Mouse (Mus musculus) gonadal fat pad, adult 2 months (tissue): ENCODE measurements around the gene Cep85l. TPM values are rescaled to one million over a fixed set of nuclear protein-coding genes. Genes with fewer than 3 reads are reported as not detected.

Source experiments
- DNase-seq: peaks from one replicate; pipeline ENCODE4 v3.0.0-alpha.2; 2012; ENCODE audit warnings: low read depth
- polyA plus RNA-seq: library from polyadenylated mRNA; depleted of rRNA; stranded (reverse); fragments of >200 nt; gene quantifications from 2 replicates; pipeline ENCODE4 v1.2.3, GENCODE M21; 2012

Gene Cep85l
- polyA plus RNA-seq, 1 experiment = 5.9 TPM

DNA sequence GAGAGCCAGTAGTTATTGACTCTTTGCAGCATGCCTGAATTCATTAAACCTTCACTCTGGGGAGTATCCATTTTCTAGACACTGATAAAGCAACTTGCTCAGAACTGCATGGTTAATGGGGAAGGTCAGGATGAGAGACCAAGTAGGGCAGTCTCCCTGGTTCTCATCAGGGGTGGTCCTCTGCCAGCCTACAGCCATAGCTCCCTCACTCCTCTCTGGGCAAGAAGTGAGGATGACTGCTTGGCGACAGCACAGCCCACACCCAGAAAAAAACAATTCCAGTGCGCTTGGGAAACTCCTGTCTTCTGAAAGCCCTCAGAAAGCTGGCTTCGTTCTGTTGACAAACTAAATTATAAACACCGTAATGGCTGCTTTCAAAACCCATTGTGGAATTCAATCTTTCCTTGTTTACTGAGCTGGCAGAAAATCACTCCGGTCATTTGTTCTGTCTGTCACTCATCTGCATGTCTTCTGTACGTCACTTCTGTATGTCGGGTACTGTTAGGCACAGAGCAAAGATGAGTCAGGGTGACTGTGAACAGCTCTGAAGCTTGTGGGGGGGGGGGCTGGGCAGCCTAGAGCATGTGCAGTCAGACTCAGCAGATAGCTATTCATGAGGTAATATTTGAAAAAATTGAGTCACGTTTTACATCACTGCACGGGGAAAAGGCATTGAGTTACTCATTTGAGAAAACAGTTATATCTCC lies 15.3 kb upstream of the Cep85l start:
- no peak for DNase-seq

DNA sequence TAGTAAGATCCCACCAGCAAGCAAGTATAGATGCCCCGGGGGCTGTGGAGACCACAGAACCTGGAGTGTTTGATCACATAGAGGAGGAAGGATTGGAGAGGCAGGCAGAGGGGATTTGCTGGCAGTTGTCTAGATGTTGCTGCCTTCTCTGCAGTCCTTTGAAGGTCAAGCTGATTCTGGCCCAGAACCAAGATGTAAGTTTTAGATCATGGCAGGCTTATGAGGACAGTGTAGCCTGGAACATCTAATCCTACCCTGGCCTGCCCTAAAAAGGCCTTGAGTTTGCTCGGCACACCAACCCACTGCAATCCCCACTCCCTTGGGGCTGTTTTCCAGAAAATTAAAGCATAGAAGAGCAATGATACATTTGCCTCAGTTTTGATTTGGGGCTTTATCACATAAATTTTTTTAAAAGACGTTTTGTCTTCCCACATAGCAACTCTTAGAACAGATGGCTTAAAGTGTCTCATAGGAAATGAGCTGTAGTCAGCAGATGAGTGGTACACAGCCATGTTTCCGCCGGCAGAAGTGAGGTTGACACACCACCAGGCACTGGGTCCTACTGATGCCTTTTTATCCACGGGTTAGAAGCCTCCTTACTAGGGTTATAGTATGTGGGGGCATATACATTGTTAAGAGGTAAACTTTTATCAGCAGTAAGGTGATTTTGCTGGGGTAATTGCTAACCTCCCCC lies 8.6 kb upstream of the Cep85l start:
- DNase-seq = no peak

DNA sequence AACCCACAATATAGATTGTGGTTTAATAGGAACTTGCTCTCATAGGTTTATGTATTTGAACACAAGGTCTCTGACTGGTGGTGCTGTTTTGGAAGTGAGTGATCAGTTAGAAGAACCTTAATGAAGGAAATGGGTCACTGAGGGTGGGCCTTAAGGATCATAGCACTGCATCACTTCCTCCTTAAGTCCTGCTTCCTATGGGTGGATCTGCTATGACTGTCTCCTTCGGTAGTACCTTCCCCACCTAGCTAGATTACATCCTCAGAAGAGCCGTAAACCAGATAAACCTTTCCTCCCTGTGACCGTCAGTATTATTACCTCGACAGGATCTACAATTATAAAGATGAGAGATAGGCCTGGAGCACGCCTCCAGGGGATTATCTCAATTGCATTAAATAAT lies 5.7 kb upstream of the Cep85l start:
- DNase-seq = no peak

DNA sequence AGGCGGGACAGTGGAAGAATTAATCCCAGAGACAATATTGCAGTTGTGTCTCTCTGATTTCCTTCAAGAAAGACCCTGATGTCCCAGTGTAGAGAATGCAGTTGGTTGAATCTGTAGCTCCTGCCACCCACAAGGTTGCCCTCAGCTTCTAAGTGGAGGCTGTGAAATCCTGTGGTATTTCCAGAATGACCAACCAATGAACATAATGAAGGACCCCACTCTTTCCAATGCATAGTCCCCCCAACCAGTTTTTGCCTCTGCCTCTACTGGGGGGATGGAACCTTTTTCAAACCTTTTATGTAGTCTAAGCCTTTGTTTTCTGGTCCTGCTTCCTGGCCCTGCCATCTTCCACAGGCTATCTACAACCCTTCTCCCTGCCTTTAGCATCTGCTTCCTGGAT lies 5.1 kb upstream of the Cep85l start:
- no peak for DNase-seq

DNA sequence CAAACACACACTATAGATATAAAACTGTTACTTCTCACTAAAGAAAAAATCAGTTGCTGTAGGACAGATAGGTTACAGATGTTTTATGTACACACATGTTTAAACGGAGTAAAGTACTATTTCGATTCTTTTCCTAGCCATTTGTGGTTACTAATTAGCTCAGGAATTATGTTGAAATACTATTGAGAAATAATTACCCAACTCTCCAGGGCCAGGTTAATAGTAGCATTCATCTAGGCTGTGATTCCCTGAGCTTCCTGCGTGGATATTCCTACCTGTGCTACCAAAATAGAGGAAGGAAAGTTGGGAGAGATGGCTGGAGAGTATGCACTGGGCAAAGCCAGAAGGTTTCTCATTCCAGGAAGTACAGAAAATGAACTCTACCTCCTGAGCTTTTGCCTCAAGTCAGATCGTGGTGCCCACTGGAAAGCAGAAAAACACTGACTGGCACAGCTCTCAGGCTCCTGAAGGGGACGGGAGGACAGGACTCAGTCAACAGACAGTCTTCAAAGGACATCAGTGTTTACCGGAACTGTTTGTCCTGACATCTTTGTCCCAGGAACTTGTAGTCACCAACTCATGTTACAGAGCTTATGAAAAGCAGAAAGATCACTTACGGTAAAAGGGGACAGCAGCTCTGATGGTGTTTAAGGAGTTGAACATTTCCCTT lies 3.1 kb upstream of the Cep85l start:
- no peak for DNase-seq

DNA sequence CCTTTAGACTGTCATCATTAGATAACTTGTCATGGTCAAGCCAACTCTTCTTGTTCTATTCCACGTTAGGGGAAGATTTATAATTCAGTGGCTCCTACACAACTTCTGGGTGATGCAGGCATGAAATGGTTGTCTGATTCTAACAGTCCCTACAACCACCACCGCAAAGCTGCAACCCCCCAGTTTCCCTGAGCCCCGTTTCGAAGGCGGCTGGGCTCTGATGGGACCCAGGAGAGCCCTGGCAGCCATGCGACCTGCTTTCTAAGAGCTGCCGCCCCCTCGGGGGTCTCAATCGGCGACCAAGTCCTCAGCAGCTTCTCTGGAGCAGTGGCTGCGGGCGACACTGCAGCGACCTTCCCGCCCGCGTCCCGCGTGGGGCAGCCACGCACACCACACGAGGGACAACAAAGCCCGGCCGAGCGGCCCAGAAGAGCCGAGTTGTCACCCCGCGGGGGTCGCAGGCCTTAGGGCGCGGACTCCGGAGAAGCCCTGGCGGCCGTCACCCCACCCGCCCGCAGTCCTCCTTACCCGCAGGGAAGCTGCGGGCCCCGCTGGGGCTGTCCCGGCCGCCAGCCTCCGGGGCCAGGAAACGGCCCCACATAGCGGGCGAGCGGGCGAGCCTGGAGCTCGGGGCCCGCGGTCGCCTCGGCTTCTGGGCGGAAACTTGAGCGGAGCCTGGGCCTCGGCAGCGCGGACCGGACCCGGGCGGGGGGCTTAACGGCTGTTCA lies 602 bp downstream of the Cep85l start:
- no peak for DNase-seq

DNA sequence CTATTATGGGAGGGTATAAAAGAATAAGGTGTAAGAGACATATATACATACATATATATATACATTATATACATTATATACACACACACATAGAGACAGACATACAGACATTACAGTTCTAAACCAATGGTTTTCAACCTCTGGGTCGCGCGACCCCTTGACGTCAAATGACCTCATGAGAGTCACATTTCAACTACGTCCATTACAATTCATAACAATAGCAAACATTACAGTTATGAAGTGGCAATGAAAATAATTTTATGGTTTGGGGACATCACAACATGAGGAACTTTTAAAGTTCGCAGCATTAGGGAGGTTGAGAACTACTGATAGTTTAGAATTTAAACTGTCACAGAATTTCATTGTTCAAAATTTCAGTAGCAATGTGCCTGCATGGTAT lies 1.5 kb downstream of the Cep85l start:
- no peak for DNase-seq

DNA sequence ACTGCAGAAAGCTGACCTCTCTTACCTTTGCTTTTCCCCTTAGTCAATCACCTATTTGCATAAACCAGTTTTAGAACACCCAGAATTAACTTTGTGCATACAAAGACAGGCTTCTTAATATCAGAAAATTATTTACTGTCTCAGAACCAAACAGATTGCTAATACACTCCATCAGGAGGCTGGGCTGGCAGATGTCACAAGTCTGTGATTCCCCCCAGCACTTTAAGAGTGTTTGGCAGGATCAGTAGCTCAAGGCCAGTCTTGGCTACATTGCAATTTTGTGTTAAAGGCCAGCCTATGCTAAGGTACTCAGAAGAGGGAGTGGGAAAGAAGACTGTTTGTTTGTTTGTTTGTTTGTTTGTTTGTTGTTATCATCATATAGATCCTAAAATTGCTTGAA lies 2.7 kb downstream of the Cep85l start:
- DNase-seq = no peak

DNA sequence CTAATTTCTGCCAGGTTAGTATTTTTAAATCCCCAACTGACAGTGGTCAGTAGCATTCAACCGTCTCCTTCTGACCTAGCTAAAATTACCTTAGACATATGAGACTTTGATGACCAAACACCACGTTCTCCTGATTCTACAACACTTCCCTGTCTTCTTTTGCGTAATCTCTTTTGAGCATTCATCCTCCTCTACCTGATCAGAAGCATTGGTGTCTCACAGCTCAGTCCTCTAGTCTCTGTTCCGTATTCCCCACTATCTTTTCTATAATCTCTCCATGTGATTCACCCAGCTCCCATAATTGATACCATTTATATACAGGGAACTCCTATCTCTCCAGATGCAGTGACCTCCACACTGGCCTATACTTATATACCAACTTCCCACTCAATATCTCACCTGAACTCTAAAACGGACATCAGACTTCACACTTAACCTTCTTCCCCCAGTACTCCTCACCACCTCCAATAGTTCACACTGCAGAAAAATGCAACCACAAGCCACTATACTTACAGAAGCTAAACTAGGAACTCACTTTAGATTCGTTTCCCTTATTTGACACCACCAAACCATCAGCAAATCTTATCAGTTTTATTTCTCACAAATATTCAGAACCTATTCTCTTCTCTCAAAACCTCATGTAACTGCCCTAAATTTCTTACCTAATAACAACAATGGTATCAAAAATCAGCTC lies 5.7 kb downstream of the Cep85l start:
- DNase-seq = no peak

DNA sequence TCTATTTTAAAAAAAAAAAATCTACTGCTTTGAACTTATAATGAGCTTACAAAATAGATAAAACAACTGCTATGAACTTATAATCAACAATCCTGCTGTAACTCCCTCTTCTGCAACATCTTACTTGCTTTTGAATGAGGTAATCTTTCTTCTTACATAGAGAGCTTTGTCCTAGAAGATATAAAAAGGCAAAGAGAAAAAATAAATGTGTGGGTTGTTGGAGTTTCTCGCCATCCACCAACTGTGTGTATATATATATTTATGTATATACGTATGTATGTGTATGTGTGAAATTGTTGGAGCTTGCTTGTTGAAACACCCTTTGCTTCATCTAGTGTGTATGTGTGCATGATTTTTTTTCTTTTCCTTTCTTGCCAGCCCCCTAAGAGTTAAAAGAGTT lies 12.5 kb downstream of the Cep85l start:
- no peak for DNase-seq

DNA sequence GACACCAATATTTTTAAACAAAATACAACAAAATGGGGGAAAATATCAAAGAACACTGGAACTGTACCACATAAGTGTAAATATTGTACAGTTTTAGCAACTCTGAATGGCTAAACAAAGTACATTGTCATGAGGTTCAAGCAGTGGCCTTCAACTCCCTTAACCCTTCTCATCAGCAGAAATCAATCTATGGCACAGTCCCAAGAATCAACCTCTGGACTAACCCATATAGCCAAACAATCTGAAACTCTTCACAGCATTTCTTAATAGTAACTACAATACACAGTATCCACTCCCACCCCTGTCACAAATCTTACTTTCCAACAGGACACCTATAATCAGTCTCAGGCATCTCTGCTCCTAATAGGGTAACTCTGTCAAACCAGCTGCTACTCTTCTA lies 15.4 kb downstream of the Cep85l start:
- DNase-seq = no peak

DNA sequence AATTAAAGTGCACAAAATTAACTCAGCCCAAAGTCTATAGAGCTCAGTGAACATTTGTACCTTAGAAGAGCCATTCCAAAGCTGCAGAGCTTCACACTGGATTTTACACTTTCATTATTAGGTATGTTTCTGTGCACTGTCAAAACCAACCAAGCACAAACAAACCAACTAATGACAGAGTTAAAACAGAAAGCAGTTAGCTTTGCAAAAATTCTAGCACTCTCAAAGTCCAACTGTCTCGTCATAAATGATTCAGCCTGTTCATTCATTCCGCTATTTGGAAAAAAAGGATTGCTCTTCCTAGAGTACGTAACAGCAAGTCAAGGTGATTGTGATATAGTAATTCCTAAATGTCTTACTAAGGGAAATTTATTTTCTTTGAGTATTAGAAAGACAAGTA lies 20.7 kb downstream of the Cep85l start:
- DNase-seq = no peak

DNA sequence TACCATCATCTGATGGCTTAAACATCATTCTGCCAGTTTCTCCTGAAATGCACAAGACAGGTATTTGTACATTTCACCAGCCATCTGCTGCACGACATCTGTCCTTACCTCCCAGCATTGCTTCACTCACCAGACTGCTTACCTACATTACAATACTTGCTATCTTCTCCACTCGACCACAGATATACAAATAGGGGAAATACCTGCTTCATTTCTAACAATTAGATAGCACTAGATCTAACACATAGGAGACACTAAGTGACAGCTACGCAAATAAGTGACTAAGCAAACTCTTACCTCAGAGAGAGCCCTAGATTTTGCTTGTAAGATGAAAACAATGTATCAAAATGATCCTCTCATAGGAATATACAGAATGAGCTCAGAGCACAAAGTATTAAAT lies 26.1 kb downstream of the Cep85l start:
- no peak for DNase-seq

DNA sequence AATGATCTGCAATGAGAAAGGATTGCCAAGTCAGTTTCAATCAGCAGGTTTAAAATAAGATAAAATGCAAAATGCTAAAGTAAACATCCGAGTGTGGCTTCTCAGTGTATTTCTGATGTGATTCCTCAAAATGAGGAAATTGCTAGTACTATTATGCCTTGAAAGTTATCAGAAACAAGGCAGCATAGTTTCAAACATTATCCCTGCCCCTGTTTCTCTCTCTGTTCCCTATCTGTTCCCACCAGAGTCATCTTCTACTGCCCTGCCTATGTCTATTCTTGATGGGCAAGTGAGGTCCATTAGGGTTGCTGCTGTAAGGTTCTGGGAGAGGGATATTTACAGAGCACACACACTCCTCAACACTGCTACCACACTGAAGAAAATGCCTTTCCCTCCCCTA lies 30.5 kb downstream of the Cep85l start:
- no peak for DNase-seq

DNA sequence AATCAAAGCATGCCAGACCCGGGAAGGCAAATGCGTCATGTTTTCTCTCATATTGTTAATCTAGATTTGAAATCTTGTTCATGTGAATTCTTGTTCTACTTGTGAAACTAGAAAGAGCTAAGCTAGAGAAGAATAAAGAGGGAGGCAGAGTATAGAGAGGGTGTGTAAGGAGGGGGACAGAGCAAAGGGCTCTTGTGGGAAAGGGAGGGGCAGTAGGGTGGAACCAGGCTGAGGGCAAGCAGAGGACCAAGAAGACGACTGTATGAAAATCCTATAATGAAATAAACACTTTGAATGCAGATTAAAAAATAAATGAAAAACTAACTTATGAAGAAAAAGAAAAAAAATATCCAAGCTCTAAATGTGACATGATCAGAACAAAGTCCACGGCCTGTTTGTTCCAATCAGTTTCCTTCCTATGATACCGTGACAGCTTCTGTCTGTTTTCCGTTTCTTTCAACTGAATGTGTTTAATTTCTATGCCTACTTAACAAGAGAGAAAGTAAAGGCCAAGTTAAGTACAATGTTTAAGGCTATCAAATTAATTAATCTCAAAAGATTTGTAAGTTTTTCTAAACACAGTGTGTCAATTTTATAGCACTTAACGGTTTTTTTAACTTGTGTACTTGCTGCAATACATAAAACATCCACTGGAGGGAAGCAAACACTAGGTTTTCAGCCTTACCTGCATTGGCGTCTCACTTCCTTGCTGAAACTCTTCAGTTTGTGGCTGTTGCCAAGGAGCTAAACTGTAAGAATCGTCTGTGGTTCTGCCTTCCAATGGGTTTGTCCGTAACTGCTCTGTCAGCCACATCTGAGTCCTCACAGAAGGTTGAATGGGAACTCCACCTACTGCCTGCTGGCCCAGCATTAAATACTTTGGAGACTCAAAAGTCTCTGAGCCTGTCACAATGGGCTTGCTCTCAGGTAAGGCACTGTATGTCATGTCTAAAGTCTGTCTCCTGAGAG lies 31.7 kb downstream of the Cep85l start:
- DNase-seq = no peak

DNA sequence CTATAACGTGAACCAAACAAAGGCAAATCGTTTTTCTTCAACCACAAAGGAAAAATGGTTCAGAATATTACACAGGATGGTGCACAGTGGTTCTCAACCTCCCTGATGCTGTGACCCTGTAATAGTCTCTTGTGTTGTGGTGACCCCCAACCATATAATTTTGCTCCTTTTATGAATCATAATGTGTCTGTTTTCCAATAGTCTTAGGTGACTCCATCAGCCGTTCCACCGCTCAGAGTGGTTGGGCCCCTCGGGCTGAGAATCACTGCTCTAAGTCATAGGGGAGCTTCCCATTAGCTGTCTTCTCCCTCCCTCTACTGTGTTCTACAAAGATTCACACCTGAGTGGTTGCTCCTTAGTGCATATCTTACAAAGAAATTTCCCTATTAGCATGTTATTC lies 32.8 kb downstream of the Cep85l start:
- DNase-seq = no peak

DNA sequence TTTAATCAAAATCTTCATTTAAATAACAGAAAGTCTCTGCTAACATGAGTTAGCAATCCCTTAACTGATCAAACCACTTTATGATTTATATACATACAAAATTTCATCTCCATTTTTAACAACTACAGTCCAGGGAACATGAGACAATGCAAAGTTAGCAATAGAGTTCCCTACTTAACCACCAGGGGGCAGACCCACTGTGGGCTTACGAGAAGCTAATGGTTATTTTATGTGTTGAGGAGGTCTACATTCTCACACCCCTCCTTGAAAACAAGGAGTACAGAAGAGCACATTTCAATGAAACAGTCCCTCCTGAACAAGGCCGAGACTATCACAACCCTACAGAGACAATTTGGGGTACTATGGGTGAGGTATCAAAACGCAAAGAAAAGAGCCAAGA lies 33.2 kb downstream of the Cep85l start:
- no peak for DNase-seq

DNA sequence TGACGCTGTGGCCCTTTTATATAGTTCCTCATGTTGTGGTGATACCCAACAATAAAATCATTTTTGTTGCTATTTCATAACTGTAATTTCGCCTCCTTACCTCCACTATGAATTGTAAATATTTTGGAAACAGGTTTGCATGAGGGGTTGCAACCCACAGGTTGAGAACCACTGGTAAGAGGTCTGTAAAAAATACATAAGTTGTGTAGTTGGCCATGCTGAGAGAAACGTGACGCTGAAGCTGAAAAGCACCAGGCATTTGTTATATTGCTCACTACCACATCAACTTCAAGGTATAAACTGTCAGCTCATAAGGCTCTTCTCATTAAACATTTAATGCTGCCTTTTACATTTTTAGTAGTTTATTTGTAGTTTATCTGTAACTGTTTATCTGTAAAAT lies 34.2 kb downstream of the Cep85l start:
- DNase-seq = no peak

DNA sequence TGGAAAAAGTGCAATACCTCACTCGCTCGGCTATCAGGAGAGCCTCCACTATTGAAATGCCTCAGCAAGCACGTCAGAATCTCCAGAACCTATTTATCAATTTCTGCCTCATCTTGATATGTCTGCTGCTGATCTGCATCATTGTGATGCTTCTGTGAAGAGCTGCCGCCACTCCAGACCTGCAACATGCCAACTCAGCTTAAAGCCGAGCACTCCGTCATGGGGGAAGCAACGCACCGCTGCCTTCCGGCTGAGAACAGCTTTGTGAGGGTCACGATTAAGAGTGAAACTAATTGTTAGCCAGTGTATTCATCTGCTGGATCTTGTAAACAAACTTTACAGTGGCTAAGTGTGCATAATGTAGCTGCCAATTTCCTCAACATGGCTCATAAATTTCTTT lies 35.9 kb downstream of the Cep85l start:
- DNase-seq = no peak

DNA sequence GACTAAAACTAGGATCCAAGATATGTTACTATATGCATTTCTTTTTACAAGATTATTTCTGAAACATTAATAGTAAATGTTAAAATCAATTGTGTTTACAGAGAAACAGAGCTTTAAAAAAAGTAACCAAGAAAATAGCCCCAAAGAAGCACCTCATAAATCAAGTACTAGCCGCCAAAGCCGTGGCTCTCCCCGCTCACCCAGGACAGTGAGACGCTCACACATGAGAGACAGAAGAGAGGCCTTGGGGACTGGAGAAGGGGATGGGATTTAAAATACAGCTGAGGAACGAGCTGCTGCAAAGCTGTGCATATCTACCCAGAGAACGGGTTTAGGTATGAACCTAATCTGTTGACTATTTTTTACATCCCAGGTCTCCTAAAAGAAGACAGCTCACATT lies 36.4 kb downstream of the Cep85l start:
- DNase-seq = no peak
